Mouse (Mus musculus) stomach, postnatal 0 days (tissue): ENCODE results near the gene Hs3st3b1.

Source experiments
- CTCF ChIP-seq: IDR thresholded peaks from 2 replicates; pipeline ENCODE4 v1.5.1; 2016; ENCODE audit warnings: antibody characterized with exemption, low read depth, mild to moderate bottlenecking, moderate library complexity
- EP300 ChIP-seq: optimal IDR thresholded peaks from 2 replicates; pipeline ENCODE3; 2016; ENCODE audit warnings: antibody characterized with exemption

DNA sequence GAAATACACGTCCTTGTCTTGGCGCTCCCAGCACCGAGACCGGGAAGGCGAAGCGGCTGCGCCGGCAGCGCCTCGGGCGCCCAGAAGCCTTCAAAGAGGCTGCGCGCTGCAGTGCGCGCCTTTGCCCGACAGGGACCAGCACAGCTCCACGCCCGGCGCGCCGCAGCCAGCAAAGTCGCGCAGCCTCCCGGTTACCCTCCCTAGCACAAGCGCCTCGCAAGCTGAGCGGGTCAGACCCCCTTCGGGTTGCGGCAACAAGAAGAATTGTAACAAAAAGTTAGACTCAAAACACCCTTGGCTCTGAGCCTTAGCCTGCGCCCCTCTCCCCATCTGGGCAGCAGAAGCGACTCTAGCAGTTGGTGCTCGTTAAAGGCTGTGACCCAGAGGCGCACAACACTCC, 1.6 kb downstream of the Hs3st3b1 start:
- TF ChIP-seq CTCF (peak; percentile 91), EP300 (no peak)
